Mouse (Mus musculus): ENCODE data around the gene Wdr25. TPM values are rescaled to one million over a fixed set of nuclear protein-coding genes. Genes with fewer than 3 reads are reported as not detected.
A peak's percentile ranks its signal among the peaks of the same experiment; 100 is the strongest.

The Wdr25 gene
- polyA plus RNA-seq, 1 experiment from 2014 or later, result 3.7 TPM

DNA sequence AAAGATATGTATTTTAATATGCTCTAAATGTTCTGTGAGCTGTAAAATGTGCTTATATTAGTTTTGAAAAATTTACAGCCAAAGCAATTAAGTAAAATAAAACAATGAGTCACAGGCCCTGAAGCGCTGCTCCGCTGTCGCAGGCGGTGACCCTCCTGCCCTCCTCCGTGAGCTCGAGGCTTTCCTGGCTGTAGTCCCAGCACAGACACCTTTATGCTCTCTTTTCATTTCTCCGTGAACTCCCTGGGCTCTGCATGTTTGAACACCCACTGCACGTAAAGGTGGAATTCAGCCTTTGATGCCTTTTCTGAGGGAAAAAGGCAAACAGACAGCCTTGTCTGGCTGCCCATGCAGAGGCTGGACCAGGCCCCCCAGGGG, 10.8 kb downstream of the Wdr25 start:
- no peaks in the 10 kb centered on the region for H3K27me3 ChIP-seq (replicated peaks; ENCODE audit: control insufficient read depth, insufficient read depth, low read length)
- peak overlapping the region; percentile 32; the same call in 1 of the 2 replicates for H3K9ac ChIP-seq (ENCODE audit: low read length)
- H3K27ac ChIP-seq (ENCODE audit: low read depth, low read length), result no peak overlapping the region
- no peaks in the 10 kb centered on the region for H3K36me3 ChIP-seq (ENCODE audit: control insufficient read depth, insufficient read depth, low read length)
- no peaks in the 10 kb centered on the region for H3K9me3 ChIP-seq (replicated peaks; ENCODE audit: control insufficient read depth, low read length)
- no peak overlapping the region for H3K4me2 ChIP-seq (ENCODE audit: low read length)
- no peak overlapping the region for H3K4me3 ChIP-seq (ENCODE audit: low read depth, low read length)
- DNase-seq (ENCODE audit: low spot score), result no peak
- WGBS, result 46% methylated on average over 8 of the region's 8 CpGs
- peaks cover 13% of the 10 kb centered on the region for H3K4me1 ChIP-seq (ENCODE audit: control insufficient read depth, insufficient read depth, low read length)
- no peak for ATAC-seq

GRCm38 (mm10) chr12:108905620-108906302, 12.3 kb downstream of the Wdr25 start:
- H3K4me1 ChIP-seq (ENCODE audit: control insufficient read depth, insufficient read depth, low read length), result peaks cover 15% of the 10 kb centered on the region
- no peak overlapping the region for H3K4me2 ChIP-seq (ENCODE audit: low read length)
- H3K36me3 ChIP-seq (ENCODE audit: control insufficient read depth, insufficient read depth, low read length), result no peaks in the 10 kb centered on the region
- H3K27me3 ChIP-seq (replicated peaks; ENCODE audit: control insufficient read depth, insufficient read depth, low read length), result no peaks in the 10 kb centered on the region
- H3K9ac ChIP-seq (ENCODE audit: low read length), result 0 out of 2 replicates have a peak overlapping the region, but pooled peaks have one; percentile 25
- no peak overlapping the region for H3K4me3 ChIP-seq (ENCODE audit: low read depth, low read length)
- DNase-seq (ENCODE audit: low spot score) (no peak), ATAC-seq (peak; percentile 32)
- H3K27ac ChIP-seq (ENCODE audit: low read depth, low read length), result peak overlapping the region; percentile 72
- WGBS, result 31% methylated on average over 14 of the region's 14 CpGs
- H3K9me3 ChIP-seq (replicated peaks; ENCODE audit: control insufficient read depth, low read length), result no peaks in the 10 kb centered on the region

DNA sequence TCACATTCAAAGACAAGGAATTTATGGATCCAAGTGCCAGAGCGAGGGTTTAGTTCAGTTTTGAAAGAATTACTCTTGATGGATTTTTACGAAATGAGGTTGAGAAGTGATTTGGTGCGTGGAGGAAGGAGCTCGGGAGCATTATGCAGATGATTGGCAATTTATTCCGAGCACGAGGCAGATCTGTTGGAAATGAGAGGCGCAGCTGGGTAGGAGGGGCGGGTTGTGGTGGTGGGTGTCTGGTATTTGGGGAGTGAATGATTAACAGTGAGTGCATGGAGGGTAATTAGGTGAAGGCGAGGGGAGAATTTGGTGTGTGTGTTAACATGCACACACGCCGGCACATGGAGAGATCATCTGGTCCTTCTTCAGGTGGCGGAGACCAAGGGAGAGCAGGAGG, 13.0 kb downstream of the Wdr25 start:
- ATAC-seq, result peak; percentile 52; the same call in 1 of the 2 replicates
- peak; percentile 59 for DNase-seq (ENCODE audit: low spot score)
- peak overlapping the region; percentile 5; the same call in 1 of the 2 replicates for H3K27ac ChIP-seq (ENCODE audit: low read depth, low read length)

GRCm38 (mm10) chr12:108909846-108910433, 16.5 kb downstream of the Wdr25 start:
- Histone ChIP-seq H3K9ac (ENCODE audit: low read length) (no peak overlapping the region), H3K4me1 (ENCODE audit: control insufficient read depth, insufficient read depth, low read length) (peaks cover 28% of the 10 kb centered on the region), H3K4me3 (ENCODE audit: low read depth, low read length) (no peak overlapping the region), H3K4me2 (ENCODE audit: low read length) (no peak overlapping the region), H3K9me3 (replicated peaks; ENCODE audit: control insufficient read depth, low read length) (no peaks in the 10 kb centered on the region), H3K27me3 (replicated peaks; ENCODE audit: control insufficient read depth, insufficient read depth, low read length) (no peaks in the 10 kb centered on the region), H3K27ac (ENCODE audit: low read depth, low read length) (no peak overlapping the region), H3K36me3 (ENCODE audit: control insufficient read depth, insufficient read depth, low read length) (no peaks in the 10 kb centered on the region)
- ATAC-seq, result no peak
- DNase-seq (ENCODE audit: low spot score), result no peak
- WGBS, result 89% methylated on average over 8 of the region's 8 CpGs

More for the DNA sequence above, 13.0 kb downstream of the Wdr25 start:
- no peak overlapping the region for H3K9ac ChIP-seq (ENCODE audit: low read length)
- no peak overlapping the region for H3K4me3 ChIP-seq (ENCODE audit: low read depth, low read length)
- no peaks in the 10 kb centered on the region for H3K36me3 ChIP-seq (ENCODE audit: control insufficient read depth, insufficient read depth, low read length)
- 39% methylated on average over 12 of the region's 12 CpGs for WGBS
- no peak overlapping the region for H3K4me2 ChIP-seq (ENCODE audit: low read length)
- no peaks in the 10 kb centered on the region for H3K9me3 ChIP-seq (replicated peaks; ENCODE audit: control insufficient read depth, low read length)
- peaks cover 15% of the 10 kb centered on the region for H3K4me1 ChIP-seq (ENCODE audit: control insufficient read depth, insufficient read depth, low read length)
- no peaks in the 10 kb centered on the region for H3K27me3 ChIP-seq (replicated peaks; ENCODE audit: control insufficient read depth, insufficient read depth, low read length)

GRCm38 (mm10) chr12:108912442-108912841, 19.0 kb downstream of the Wdr25 start:
- Histone ChIP-seq H3K4me3 (ENCODE audit: low read depth, low read length) (no peak overlapping the region), H3K36me3 (ENCODE audit: control insufficient read depth, insufficient read depth, low read length) (no peaks in the 10 kb centered on the region), H3K27me3 (replicated peaks; ENCODE audit: control insufficient read depth, insufficient read depth, low read length) (no peaks in the 10 kb centered on the region), H3K4me1 (ENCODE audit: control insufficient read depth, insufficient read depth, low read length) (peaks cover 39% of the 10 kb centered on the region), H3K9ac (ENCODE audit: low read length) (no peak overlapping the region), H3K4me2 (ENCODE audit: low read length) (no peak overlapping the region), H3K27ac (ENCODE audit: low read depth, low read length) (no peak overlapping the region), H3K9me3 (replicated peaks; ENCODE audit: control insufficient read depth, low read length) (no peaks in the 10 kb centered on the region)
- 85% methylated on average over 2 of the region's 2 CpGs for WGBS
- DNase-seq (ENCODE audit: low spot score), result no peak
- no peak for ATAC-seq

GRCm38 (mm10) chr12:108914198-108914597, 20.8 kb downstream of the Wdr25 start:
- Histone ChIP-seq H3K27me3 (replicated peaks; ENCODE audit: control insufficient read depth, insufficient read depth, low read length) (no peaks in the 10 kb centered on the region), H3K4me3 (ENCODE audit: low read depth, low read length) (no peak overlapping the region), H3K4me1 (ENCODE audit: control insufficient read depth, insufficient read depth, low read length) (peaks cover 48% of the 10 kb centered on the region), H3K27ac (ENCODE audit: low read depth, low read length) (peak overlapping the region; percentile 14; the same call in 1 of the 2 replicates), H3K9ac (ENCODE audit: low read length) (no peak overlapping the region), H3K36me3 (ENCODE audit: control insufficient read depth, insufficient read depth, low read length) (no peaks in the 10 kb centered on the region), H3K4me2 (ENCODE audit: low read length) (no peak overlapping the region), H3K9me3 (replicated peaks; ENCODE audit: control insufficient read depth, low read length) (no peaks in the 10 kb centered on the region)
- 43% methylated on average over 3 of the region's 3 CpGs for WGBS
- no peak for ATAC-seq
- no peak for DNase-seq (ENCODE audit: low spot score)

DNA sequence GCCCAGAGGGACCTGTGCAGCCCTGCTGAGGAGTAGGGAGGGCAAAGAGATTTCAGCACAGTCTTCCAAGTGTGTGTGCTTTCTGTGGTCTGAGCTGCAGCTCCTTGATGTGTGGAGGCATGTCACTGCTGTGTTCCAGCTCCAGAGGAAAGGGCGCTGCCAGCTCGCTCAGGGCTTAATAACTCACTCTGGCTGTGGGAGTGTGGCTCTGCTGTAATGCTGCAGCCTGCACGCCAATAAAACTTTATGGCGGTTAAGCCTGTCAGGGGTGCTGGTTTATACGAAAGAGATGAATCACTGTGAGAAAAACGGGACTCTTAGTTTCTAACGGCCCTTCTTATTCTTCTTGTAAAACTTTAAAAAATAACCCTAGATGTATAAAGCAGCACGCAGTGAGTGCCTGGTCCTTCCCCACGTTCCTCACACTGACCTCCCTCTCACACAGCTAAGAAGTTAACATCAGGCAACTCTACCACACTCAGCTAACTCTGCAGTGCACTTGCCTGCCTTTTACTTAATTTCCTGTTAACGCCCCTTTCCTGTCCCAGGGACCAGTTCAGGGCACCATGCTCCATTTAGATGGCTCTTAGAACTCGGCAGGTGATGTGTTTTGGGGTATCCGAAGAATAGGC, 21.4 kb downstream of the Wdr25 start:
- no peak overlapping the region for H3K9ac ChIP-seq (ENCODE audit: low read length)
- H3K4me3 ChIP-seq (ENCODE audit: low read depth, low read length), result no peak overlapping the region
- no peaks in the 10 kb centered on the region for H3K27me3 ChIP-seq (replicated peaks; ENCODE audit: control insufficient read depth, insufficient read depth, low read length)
- H3K27ac ChIP-seq (ENCODE audit: low read depth, low read length), result peak overlapping the region; percentile 14; the same call in 1 of the 2 replicates
- no peak for ATAC-seq
- H3K4me2 ChIP-seq (ENCODE audit: low read length), result no peak overlapping the region
- WGBS, result 62% methylated on average over 12 of the region's 12 CpGs
- peaks cover 48% of the 10 kb centered on the region for H3K4me1 ChIP-seq (ENCODE audit: control insufficient read depth, insufficient read depth, low read length)
- H3K9me3 ChIP-seq (replicated peaks; ENCODE audit: control insufficient read depth, low read length), result no peaks in the 10 kb centered on the region
- no peak for DNase-seq (ENCODE audit: low spot score)
- no peaks in the 10 kb centered on the region for H3K36me3 ChIP-seq (ENCODE audit: control insufficient read depth, insufficient read depth, low read length)

DNA sequence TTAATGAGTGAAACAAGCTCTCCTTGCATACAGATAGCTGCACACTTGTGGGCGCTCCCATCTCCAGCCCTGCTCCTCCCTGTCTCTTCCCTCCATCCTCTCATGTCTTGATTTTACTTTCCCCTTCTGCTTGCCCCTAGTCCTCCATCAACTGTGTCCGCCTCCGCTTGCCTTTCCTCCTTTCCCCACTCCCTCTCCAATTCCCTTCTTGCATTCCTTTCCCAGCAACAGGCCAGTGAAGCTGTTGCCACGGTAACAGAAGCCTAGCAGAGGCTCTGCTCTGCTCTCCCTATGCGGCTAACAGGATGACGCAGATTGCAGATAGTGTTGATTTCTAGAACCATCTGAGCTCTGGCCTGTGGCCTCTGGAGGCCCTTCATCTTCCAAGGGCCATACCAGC, 22.5 kb downstream of the Wdr25 start:
- H3K36me3 ChIP-seq (ENCODE audit: control insufficient read depth, insufficient read depth, low read length), result no peaks in the 10 kb centered on the region
- H3K4me3 ChIP-seq (ENCODE audit: low read depth, low read length), result no peak overlapping the region
- peaks cover 46% of the 10 kb centered on the region for H3K4me1 ChIP-seq (ENCODE audit: control insufficient read depth, insufficient read depth, low read length)
- no peaks in the 10 kb centered on the region for H3K9me3 ChIP-seq (replicated peaks; ENCODE audit: control insufficient read depth, low read length)
- 16% methylated on average over 6 of the region's 6 CpGs for WGBS
- no peak overlapping the region for H3K9ac ChIP-seq (ENCODE audit: low read length)
- H3K27ac ChIP-seq (ENCODE audit: low read depth, low read length), result no peak overlapping the region
- H3K27me3 ChIP-seq (replicated peaks; ENCODE audit: control insufficient read depth, insufficient read depth, low read length), result no peaks in the 10 kb centered on the region
- H3K4me2 ChIP-seq (ENCODE audit: low read length), result no peak overlapping the region
- peak; percentile 64 for ATAC-seq
- DNase-seq (ENCODE audit: low spot score), result peak; percentile 87

Measured in forebrain, embryonic 14.5 days (tissue).